Mouse (Mus musculus) forebrain, embryonic 16.5 days (tissue): ENCODE measurements around the gene Lin54. TPM values are rescaled to one million over a fixed set of nuclear protein-coding genes. Genes with fewer than 3 reads are reported as not detected.

Source experiments
- ATAC-seq: fragments of 200-750 bp; cut with Nextera tagmentation; 2 replicates; pipeline ENCODE4 v1.8.0; 2017; ENCODE audit warnings: mild to moderate bottlenecking, moderate library complexity
- H3K27ac ChIP-seq: fragments of 300-500 bp; sonication (generic); 2 replicates; pipeline ENCODE4 v1.5.1; 2014; ENCODE audit warnings: low read length, control low read depth
- H3K27me3 ChIP-seq: fragments of 300-500 bp; sonication (generic); replicated peaks from 2 replicates; pipeline ENCODE4 v1.6.1; 2014; ENCODE audit warnings: low read length; ENCODE audit not compliant: control insufficient read depth, insufficient read depth
- H3K36me3 ChIP-seq: fragments of 300-500 bp; sonication (generic); 2 replicates; pipeline ENCODE4 v1.6.1; 2014; ENCODE audit not compliant: control insufficient read depth, insufficient read depth
- H3K4me1 ChIP-seq: fragments of 300-500 bp; sonication (generic); replicated peaks from 2 replicates; pipeline ENCODE4 v1.6.1; 2014; ENCODE audit warnings: low read length; ENCODE audit not compliant: control insufficient read depth, insufficient read depth
- H3K4me2 ChIP-seq: fragments of 300-500 bp; sonication (generic); 2 replicates; pipeline ENCODE4 v1.6.1; 2014; ENCODE audit warnings: mild to moderate bottlenecking, low read length, control low read depth
- H3K4me3 ChIP-seq: fragments of 300-500 bp; sonication (generic); replicated peaks from 2 replicates; pipeline ENCODE4 v1.5.1; 2014; ENCODE audit warnings: mild to moderate bottlenecking, low read length, control low read depth
- H3K9ac ChIP-seq: fragments of 300-500 bp; sonication (generic); replicated peaks from 2 replicates; pipeline ENCODE4 v1.6.1; 2014; ENCODE audit warnings: low read depth, low read length, control low read depth
- H3K9me3 ChIP-seq: fragments of 300-500 bp; sonication (generic); 2 replicates; pipeline ENCODE4 v1.6.1; 2016; ENCODE audit warnings: low read length; ENCODE audit not compliant: control insufficient read depth
- WGBS: fragments of 180-500 bp; shearing (Covaris S2); extraction: QIAGEN DNeasy Blood & Tissue Kit; methylation state at CpG from one replicate; pipeline ENCODE4 v1.1.7; 2014; 5-methylcytosine and 5-hydroxymethylcytosine counted together
- polyA plus RNA-seq: library from polyadenylated mRNA; unstranded; fragments of >200 nt; fragmentation: Nextera tagmentation; extraction: Ambion mirVana; gene quantifications from 2 replicates; pipeline ENCODE4 v1.2.1, GENCODE M21; 2015

The Lin54 gene
- polyA plus RNA-seq, 1 experiment from 2014 or later: 9.4 TPM

DNA sequence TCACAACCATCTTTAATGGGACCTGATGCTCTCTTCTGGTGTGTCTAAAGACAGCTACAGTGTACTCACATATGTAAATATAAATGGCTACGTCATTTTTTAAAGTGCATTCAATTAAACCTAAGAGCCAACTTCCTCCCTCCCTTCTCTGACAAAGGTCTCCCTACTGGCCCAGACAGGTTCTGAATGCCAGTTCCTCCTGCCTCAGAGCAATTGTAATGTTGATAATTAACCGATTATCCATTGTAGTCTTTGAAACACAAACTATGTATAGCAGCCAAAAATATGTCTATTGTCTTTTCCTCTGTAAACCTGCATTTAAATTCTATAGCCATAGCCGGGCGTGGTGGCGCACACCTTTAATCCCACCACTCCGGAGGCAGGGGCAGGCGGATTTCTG lies 33.1 kb downstream of the Lin54 start:
- H3K4me3 ChIP-seq: no peak overlapping the region
- H3K36me3 ChIP-seq: no peaks in the 10 kb centered on the region
- no peaks in the 10 kb centered on the region for H3K4me1 ChIP-seq
- no peak overlapping the region for H3K9ac ChIP-seq
- H3K27ac ChIP-seq: no peak overlapping the region
- H3K27me3 ChIP-seq: no peaks in the 10 kb centered on the region
- ATAC-seq: no peak
- no peak overlapping the region for H3K4me2 ChIP-seq
- no peaks in the 10 kb centered on the region for H3K9me3 ChIP-seq
- 96% methylated on average over 7 of the region's 7 CpGs for WGBS

DNA sequence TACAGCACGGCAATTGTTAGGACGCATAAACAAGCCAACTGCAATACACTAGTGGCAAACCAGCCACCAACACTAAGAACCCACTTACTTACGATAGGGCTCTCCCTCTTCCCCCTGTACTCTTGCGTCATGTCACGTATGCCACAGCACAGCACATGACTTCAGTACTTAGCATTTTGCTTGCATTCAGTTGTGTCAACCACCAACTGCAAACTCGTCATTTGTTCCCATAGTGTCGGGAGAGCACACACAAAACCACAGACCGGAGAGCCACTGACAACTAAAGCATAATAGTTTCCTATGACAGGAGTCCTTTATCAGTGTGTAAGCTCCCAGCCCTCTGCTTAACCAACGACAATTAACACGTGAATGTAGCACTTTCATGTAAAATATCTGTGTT lies 33.8 kb downstream of the Lin54 start:
- ATAC-seq: no peak
- WGBS: 87% methylated on average over 10 of the region's 10 CpGs
- Histone ChIP-seq H3K4me1 (no peaks in the 10 kb centered on the region), H3K4me3 (no peak overlapping the region), H3K9me3 (no peaks in the 10 kb centered on the region), H3K4me2 (no peak overlapping the region), H3K9ac (no peak overlapping the region), H3K36me3 (no peaks in the 10 kb centered on the region), H3K27ac (no peak overlapping the region), H3K27me3 (no peaks in the 10 kb centered on the region)

DNA sequence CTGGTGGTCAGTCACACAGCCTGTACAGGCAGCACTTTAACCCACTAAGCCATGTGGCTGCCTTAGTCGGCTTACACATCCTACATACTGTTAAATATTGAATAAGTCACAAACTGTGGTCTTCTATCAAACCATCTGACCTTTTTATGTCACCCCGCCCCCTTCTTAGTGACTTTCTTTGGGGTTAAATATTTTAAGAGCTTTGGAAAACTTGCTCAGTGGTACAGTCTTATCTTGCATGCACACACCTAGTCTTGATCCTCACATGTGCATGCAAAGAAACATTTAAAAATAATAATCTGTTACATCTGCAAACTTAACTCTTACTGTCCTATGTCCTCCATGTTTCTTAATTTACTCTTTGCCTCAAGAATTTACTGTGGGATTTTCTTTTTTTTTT lies 38.1 kb downstream of the Lin54 start:
- H3K4me3 ChIP-seq: no peak overlapping the region
- no peak overlapping the region for H3K9ac ChIP-seq
- H3K4me2 ChIP-seq: no peak overlapping the region
- no peaks in the 10 kb centered on the region for H3K27me3 ChIP-seq
- 91% methylated on average over 2 of the region's 2 CpGs for WGBS
- H3K36me3 ChIP-seq: peaks cover 10% of the 10 kb centered on the region
- ATAC-seq: no peak
- H3K9me3 ChIP-seq: no peaks in the 10 kb centered on the region
- no peaks in the 10 kb centered on the region for H3K4me1 ChIP-seq
- H3K27ac ChIP-seq: no peak overlapping the region

DNA sequence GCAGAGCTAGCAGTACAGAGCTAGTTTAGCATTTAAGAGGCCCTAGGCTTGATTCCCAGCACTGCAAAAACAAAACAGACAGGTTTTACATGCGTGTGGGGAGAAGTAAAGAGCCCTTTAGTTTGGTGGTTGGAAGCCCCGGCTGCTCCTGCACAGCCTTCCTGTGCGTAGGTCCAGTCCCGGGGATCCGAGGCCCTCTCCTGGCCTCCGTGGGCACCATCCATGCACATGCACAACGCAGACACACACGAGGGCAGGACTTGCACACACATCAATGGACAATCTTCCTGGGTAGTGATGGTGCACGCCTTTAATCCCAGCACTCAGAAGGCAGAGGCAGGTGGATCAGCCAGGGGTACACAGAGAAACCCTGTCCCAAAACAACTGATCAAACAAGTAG lies 38.9 kb downstream of the Lin54 start:
- Histone ChIP-seq H3K36me3 (peaks cover 10% of the 10 kb centered on the region), H3K4me3 (no peak overlapping the region), H3K9ac (no peak overlapping the region), H3K4me2 (no peak overlapping the region), H3K9me3 (no peaks in the 10 kb centered on the region), H3K4me1 (no peaks in the 10 kb centered on the region), H3K27ac (no peak overlapping the region), H3K27me3 (no peaks in the 10 kb centered on the region)
- ATAC-seq: no peak
- 91% methylated on average over 9 of the region's 9 CpGs for WGBS

DNA sequence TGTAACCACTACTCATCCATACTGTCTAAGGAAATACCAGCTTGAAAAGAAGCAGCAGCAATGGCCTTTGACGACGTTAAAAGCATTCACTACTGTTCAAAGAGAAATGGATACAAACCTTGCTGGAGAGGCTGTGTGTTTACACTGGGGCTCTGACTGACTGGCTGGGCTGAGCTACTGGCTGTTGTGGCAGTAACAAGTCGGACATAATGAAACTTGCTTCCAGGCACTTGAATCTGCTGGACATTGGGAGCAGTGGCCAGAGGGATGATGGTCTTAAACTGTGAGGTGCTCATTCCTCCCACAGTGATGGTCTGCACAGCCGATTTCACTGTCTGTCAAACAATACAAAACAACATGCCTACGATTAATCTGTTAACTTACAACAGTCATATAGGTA lies 41.0 kb downstream of the Lin54 start:
- H3K9ac ChIP-seq: no peak overlapping the region
- H3K4me3 ChIP-seq: no peak overlapping the region
- H3K4me1 ChIP-seq: no peaks in the 10 kb centered on the region
- no peaks in the 10 kb centered on the region for H3K9me3 ChIP-seq
- 95% methylated on average over 5 of the region's 5 CpGs for WGBS
- H3K27ac ChIP-seq: no peak overlapping the region
- peaks cover 10% of the 10 kb centered on the region for H3K36me3 ChIP-seq
- ATAC-seq: no peak
- no peaks in the 10 kb centered on the region for H3K27me3 ChIP-seq
- no peak overlapping the region for H3K4me2 ChIP-seq

DNA sequence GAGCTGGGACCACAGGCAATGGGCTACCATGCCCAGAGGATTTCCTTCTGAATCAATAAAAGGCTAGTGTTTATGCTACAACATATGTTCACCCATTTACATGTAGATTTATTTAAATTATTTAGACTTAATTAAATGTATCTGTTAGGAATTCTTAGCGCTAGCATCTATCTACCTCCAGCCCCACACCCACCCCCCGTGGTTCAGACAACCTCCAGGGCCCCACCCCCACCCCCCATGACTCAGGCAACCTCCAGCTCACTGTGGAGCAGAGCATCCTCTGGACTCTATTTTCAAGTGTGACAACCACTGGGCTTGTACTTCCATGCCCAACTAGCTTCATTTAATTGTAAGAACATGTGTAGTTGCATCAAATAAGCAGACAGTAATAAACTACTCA lies 48.6 kb downstream of the Lin54 start:
- WGBS: 41% methylated on average over 2 of the region's 2 CpGs
- no peak overlapping the region for H3K4me2 ChIP-seq
- ATAC-seq: no peak

DNA sequence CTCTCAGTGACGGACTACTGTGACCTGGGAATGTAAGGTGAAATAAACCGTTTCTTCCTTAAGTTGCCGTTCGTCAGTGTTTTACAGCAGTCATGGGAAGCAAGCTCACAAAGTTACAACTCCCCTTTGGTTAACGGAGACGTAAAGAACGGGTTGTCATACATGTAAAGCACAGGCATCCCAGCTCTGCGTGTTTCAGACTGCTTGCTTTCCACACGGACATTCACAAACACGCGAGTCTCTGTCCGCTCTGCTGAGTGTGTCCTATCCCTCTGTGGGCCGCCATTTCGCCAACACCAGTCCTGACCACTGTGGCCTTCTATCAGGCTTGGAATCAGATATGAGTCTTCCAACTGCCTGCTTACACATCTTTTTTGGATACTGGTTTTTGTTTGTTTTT lies 61.6 kb downstream of the Lin54 start:
- Histone ChIP-seq H3K4me2 (no peak overlapping the region), H3K9me3 (no peaks in the 10 kb centered on the region), H3K27me3 (no peaks in the 10 kb centered on the region), H3K9ac (no peak overlapping the region), H3K4me1 (no peaks in the 10 kb centered on the region), H3K4me3 (no peak overlapping the region), H3K36me3 (no peaks in the 10 kb centered on the region), H3K27ac (no peak overlapping the region)
- WGBS: 94% methylated on average over 14 of the region's 14 CpGs
- no peak for ATAC-seq

More for the DNA sequence above, 48.6 kb downstream of the Lin54 start:
- Histone ChIP-seq H3K9me3 (no peaks in the 10 kb centered on the region), H3K36me3 (peaks cover 5% of the 10 kb centered on the region; the same call in 1 of the 2 replicates), H3K9ac (no peak overlapping the region), H3K27ac (no peak overlapping the region), H3K27me3 (no peaks in the 10 kb centered on the region), H3K4me1 (no peaks in the 10 kb centered on the region), H3K4me3 (no peak overlapping the region)

DNA sequence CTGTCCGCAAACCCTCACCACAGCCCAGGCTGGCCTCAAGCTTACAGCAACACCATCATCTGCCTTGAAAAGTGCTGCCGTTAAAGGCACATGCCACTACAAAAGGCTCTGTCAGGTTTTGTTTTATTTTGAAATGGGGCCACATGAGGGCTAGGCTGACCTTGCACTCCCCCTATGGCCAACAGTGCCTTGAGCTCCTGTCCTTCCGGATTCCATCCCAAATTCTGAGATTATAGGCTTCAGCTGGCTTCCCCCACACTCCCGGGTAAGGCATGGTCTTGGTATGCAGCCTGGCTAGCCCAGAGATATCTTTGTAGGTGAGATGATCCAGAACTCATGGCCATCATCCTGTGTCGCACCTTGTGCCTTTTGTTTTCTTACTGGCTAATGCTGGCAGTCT lies 62.5 kb downstream of the Lin54 start:
- no peak overlapping the region for H3K9ac ChIP-seq
- H3K36me3 ChIP-seq: no peaks in the 10 kb centered on the region
- no peaks in the 10 kb centered on the region for H3K27me3 ChIP-seq
- no peak for ATAC-seq
- no peaks in the 10 kb centered on the region for H3K9me3 ChIP-seq
- no peak overlapping the region for H3K4me2 ChIP-seq
- H3K4me1 ChIP-seq: no peaks in the 10 kb centered on the region
- WGBS: 96% methylated on average over 5 of the region's 5 CpGs
- H3K4me3 ChIP-seq: no peak overlapping the region
- no peak overlapping the region for H3K27ac ChIP-seq

DNA sequence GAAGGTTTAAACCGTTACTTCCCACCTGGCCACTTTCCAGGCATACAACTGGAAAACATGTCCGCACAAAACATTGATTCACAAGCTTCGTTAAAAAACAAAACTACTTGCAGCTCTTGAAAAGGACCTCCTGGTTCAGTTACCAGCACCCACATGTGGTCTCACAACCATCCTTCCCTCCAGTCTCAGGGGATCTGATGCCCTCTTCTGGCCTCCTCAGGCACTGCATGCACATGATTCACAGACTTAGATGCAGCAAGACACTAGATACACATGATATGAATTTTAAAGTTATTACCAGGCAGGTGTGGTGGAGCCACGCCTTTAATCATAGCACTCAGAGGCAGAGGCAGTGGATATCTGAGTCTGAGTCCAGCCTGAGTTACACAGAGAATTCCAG lies 63.4 kb downstream of the Lin54 start:
- ATAC-seq: no peak
- H3K27ac ChIP-seq: no peak overlapping the region
- WGBS: 94% methylated on average over 4 of the region's 4 CpGs

DNA sequence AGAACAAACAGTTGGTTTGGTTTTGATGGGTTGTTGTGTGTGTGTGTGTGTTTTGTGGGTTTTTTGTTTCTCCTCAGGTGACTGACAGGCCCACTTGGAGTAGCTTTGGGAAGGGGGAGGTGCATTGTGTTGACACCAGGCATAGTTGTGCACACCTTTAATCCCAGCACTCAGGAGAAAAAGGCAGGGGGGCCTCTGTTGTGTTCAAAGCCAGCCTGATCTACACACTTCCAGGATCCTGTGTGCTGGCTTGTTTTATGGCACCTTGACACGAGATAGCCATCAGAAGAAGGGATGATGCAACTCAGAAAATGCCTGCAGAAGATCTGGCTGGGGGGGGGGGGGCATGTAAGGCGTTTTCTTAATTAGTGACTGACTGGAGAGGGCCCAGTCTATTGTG lies 69.5 kb downstream of the Lin54 start:
- Histone ChIP-seq H3K4me1 (peaks cover 31% of the 10 kb centered on the region), H3K27me3 (no peaks in the 10 kb centered on the region), H3K4me2 (no peak overlapping the region), H3K36me3 (peaks cover 9% of the 10 kb centered on the region; the same call in 1 of the 2 replicates), H3K27ac (no peak overlapping the region), H3K9me3 (no peaks in the 10 kb centered on the region), H3K4me3 (no peak overlapping the region), H3K9ac (no peak overlapping the region)
- ATAC-seq: no peak
- 62% methylated on average over 2 of the region's 2 CpGs for WGBS

More for the DNA sequence above, 63.4 kb downstream of the Lin54 start:
- H3K4me1 ChIP-seq: no peaks in the 10 kb centered on the region
- H3K4me2 ChIP-seq: no peak overlapping the region
- no peaks in the 10 kb centered on the region for H3K36me3 ChIP-seq
- no peaks in the 10 kb centered on the region for H3K9me3 ChIP-seq
- H3K27me3 ChIP-seq: no peaks in the 10 kb centered on the region
- no peak overlapping the region for H3K9ac ChIP-seq
- no peak overlapping the region for H3K4me3 ChIP-seq
